Mouse (Mus musculus) thymus, postnatal 14 days (tissue): ENCODE data around the gene Nek6.

Experiments used
- DNase-seq: peaks from one replicate; pipeline ENCODE4 v3.0.0; 2021

The Nek6 gene

DNA sequence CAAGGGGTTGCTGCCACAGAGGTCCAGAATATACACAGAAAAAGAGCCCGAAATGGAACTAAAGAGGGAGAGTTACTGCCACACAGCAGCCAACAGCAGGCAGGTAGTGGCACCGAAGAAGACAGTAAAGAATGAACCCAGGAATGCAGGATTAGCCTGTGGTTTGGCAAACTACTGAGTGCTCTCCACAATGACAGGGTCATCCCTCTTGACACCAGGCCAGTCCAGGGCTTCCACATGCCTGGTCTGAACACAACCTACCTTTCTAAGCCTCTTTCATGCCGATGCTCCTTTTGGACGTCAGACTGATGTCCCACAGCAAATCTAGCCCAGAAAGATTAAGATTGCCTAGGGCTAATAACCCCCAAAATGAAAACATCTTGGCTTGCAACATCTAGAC lies 117.4 kb downstream of the Nek6 start:
- no peak for DNase-seq

DNA sequence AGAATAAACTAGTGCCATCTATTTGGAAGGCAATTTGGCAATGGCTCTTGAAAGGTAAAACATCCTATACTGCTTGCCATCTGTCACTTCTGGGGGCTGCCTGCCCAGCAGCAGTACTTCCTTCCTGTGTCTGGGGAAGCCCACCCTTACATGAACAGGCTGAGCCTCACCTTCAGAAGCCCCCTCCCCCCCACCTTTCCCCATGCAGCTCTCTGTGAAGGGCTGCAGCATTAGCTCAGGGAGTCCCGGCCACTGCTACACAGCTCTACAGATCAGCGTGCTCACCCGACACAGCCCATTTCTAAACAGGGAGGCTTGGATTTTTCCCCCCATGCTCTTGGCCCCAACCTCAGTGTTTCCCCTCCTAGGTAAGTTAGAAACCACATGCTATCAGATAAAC lies 118.0 kb downstream of the Nek6 start:
- no peak for DNase-seq

DNA sequence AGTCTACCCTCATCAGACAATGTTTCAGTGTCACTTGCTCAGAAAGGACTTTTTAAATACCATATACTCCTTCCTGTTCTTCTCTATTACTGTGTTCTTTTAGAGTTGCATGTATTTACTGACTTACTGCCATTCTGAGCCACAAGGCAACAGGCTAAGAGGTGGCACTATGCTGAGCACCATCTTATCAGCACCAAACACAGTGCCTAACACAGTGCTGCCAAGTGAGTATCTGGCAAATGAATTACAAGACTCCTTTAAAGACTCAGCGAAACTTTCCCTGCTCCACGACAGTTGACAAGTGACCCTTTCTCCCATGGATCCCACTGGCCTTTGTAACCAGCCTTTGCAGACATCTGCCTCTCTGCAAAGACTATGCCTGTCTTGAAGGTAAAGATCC lies 119.1 kb downstream of the Nek6 start:
- no peak for DNase-seq

DNA sequence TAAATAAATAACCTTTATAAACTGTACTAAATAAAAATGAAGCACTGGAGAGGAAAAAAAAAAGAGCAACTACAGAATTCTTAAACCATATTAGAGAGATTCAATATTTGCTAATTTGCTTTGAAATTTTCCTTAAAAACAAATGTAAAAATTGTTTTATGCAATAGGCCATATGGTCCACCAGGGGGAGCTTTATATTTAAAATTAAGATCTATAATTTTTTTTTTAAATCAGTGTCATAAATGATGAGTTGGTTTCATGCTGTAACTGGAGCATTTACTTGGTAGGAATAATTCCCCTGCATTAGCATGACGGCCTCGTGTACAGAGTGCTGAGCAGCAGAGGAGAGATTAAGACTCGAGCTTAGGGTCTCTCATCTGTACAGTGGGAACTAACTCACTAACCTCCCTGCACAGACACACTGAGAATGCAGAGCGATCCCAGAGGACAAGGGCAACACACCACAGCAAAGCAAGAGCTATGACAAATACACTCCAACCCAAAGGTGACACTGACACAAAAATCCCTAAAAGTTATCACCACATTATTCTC lies 126.3 kb downstream of the Nek6 start:
- no peak for DNase-seq

DNA sequence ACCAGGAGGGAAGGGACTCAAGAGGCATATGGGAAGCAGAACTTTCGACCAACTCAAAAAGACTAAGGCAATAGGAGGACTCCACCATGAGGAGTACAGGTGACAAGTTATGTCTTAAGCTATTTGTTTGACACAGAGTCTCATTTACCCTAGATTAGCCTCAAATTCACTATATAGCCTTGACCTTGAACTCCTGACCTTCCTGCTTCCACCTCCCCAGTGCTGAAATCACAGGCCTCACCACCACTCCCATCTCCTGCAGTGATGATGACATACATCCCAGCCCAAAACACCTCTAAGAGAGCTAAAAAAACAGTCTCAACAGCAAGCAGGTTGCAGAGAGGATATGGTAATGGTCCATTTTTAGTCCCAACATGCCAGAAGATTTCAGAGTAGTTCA lies 130.3 kb downstream of the Nek6 start:
- DNase-seq, result no peak

DNA sequence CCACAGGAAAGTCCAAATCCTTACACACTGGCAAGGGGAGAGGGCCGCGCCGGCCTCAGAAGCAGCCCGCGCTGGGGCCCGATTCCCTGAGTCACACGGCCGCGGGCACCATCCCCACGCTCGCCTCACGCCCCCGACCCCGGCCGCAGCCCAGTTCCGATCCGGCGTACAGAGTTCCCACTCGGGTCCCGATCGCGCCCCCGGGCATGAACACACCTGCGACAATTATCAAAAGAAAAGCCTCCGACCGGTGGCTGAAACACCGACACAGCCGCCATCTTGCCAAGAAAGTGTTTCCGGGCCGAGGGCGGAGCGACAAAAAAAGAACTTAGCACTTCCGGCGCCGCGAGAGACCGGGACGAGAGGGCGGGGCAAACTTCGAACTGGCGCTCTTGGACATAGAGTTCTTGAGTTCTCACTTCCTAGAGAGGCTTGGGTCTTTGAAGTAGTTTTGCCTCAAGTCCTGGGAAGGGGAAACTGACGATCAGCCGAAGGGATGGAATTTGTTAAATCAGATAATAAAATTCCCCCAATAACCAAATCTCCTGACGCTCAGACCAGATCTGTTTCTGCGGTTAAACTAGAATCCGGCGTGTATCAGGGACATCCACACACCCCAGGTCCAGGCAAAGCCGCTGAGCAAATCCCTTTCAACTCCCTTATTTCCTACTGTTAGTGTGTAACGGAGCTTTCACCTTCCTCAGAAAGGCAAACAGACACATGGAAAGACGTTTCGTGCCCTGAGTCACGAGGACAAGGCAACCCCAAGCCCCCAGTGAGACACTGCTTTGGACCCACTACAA lies 132.4 kb downstream of the Nek6 start, which contains the start of gene Psmb7:
TSS of gene Psmb7 (minus strand) at position 463 of the 803 bp plus-strand sequence.
- peak; percentile 91 for DNase-seq
